Mouse (Mus musculus): ENCODE results near the gene Mob2.

The Mob2 gene

GRCm38 (mm10) chr7:142081736-142082135 lies 20.9 kb upstream of the Mob2 start:
- no peak for ATAC-seq (ENCODE audit: insufficient number of reproducible peaks, low FRiP score, low TSS enrichment)

GRCm38 (mm10) chr7:142080876-142081275 lies 20.0 kb upstream of the Mob2 start:
- ATAC-seq (ENCODE audit: insufficient number of reproducible peaks, low FRiP score, low TSS enrichment), result no peak

GRCm38 (mm10) chr7:142079365-142079764 lies 18.5 kb upstream of the Mob2 start:
- no peak for ATAC-seq (ENCODE audit: insufficient number of reproducible peaks, low FRiP score, low TSS enrichment)

DNA sequence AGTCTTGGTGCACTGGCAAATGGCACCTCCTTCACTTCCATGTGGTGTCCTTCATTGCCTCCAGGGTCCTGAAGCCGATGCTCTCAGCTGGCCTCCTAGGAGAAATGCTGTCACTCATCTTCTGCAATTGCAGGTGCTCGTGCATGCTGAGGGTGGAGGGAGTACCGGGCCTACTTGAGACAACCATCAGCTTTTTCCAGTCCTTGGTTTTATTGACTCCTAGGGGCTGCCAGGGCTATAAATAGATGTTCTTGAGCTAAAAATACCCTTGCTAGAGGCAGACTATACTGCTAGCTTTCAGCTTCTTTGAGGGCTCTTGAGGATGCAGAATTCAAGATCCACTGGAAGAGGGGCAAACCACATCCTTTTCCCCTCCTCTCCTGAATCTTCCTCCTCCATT lies 16.3 kb upstream of the Mob2 start:
- ATAC-seq (ENCODE audit: insufficient number of reproducible peaks, low FRiP score, low TSS enrichment), result no peak

GRCm38 (mm10) chr7:142074146-142074886 lies 13.5 kb upstream of the Mob2 start:
- ATAC-seq (ENCODE audit: insufficient number of reproducible peaks, low FRiP score, low TSS enrichment), result no peak

DNA sequence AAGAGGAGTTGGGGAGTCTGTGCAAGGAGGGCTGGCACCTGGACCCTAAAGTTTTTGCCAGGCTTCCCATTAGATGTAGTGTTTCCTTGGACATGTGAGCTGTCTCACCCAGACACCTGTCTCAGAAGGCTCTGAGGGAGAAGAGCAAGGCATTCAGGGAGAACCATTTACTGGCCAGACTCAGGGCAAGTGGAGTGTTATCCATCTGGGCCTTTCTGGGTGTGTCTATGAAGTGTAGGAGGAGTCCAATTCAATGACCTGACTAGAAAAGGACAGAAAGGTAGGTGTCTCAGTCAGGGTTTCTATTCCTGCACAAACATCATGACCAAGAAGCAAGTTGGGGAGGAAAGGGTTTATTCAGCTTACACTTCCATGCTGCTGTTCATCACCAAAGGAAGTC lies 10.9 kb upstream of the Mob2 start:
- ATAC-seq (ENCODE audit: insufficient number of reproducible peaks, low FRiP score, low TSS enrichment), result no peak

- peak; percentile 49; the same call in 1 of the 2 replicates for ATAC-seq (ENCODE audit: insufficient number of reproducible peaks, low FRiP score, low TSS enrichment)
Observed at GRCm38 (mm10) chr7:142071212-142071578, 10.3 kb upstream of the Mob2 start.

DNA sequence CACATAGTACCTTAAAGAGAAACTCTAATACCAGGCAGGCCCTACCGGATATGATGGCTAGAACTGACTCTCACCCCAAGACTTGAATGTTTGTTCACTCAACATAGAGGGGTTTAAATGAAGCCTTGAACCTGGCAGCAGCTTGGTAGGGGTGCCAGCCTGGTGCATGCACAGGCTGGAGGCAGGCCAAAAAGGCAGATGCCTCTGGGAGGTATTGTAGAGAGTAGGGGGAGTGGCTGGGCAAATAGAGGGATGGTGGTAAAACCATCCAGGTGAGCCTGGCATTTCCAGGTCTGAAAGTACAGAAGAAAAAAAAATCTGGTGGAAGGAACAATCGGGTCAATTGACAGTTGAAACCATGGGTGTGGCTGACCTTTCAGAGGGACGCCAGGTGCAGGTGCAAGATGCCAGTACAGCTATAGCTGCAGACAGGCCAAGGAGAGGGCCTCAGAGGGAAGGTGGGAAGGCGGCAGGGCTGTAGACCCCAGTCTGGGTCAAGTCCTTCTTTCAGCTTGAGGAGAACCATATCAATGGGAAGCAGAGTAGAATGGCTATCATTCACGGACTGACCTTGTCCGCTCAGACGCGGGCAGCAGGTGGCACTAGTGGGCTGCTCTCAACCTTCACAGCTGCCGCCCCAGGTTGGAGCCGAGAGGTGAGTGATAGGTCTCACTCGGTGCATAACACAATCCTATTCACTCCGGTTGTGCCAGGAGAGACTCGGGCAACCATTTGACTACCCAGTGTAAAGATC lies 9.8 kb upstream of the Mob2 start:
- ATAC-seq (ENCODE audit: insufficient number of reproducible peaks, low FRiP score, low TSS enrichment), result peak; percentile 89; the same call in 1 of the 2 replicates

GRCm38 (mm10) chr7:142068429-142068828 lies 7.6 kb upstream of the Mob2 start:
- no peak for ATAC-seq (ENCODE audit: insufficient number of reproducible peaks, low FRiP score, low TSS enrichment)

- 0 out of 2 replicates have a peak, but pooled peaks have one; percentile 10 for ATAC-seq (ENCODE audit: insufficient number of reproducible peaks, low FRiP score, low TSS enrichment)
Observed at GRCm38 (mm10) chr7:142060185-142060930, 507 bp downstream of the Mob2 start.

DNA sequence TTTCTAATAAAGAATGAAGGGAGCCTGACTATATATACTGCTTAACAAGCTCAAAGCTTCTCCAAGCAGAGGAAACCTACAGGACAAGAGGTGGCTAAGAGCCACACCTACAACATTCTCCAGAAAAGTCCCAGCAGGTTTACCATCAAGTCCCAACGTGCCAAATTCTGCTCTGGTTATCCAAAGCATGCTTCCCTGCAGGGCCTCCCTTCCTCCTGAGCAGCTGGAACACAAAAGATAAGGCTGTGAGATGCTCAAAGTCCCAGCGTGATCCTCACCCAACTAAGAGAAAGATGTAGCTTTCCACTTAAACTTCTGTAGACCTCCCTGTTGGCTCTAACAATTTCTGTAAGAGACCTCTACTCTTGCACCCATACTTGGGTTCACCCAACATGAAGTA lies 1.8 kb downstream of the Mob2 start:
- no peak for ATAC-seq (ENCODE audit: insufficient number of reproducible peaks, low FRiP score, low TSS enrichment)

- ATAC-seq (ENCODE audit: insufficient number of reproducible peaks, low FRiP score, low TSS enrichment), result no peak
Observed at GRCm38 (mm10) chr7:142057121-142057520, 3.7 kb downstream of the Mob2 start.

DNA sequence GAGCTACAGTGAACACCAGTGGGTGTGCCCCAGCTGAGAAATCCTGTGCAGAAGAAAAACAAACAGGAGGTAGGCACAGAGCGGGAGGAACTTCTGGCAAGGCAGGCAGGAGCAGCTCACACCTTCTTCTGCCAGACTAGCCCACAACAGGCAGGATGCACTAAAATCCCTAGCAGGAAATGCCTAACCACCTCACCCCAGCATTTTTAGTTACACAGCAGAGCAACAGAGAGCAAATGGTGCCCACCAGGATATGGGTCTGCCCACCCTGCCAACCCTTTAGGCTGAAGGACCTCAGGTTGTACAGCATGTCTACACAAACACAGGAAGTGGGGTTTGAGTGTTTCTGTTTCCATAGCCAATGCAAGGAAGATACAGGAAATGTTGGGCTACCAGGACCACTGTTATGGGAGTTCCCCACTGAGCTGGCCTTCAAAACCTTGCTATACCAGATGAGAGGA lies 4.2 kb downstream of the Mob2 start:
- ATAC-seq (ENCODE audit: insufficient number of reproducible peaks, low FRiP score, low TSS enrichment), result no peak

DNA sequence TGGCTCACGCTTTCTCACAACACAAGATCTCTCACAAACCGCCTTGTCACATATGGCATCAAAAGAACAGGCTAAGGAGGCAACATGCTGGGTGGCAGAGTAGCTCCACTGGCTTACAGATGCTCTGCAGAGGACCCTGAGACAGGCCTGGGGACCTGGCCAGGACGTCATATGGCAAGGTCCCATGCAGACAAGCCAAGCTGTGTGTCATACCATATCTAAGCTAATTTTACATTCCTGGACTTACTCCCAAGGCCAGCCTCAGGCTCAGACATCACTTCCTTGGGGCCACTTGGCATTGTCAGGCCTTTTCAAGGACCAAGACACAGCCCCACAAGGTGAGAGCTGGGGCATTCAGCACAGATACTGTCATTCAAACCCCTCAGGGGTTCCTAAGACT lies 5.4 kb downstream of the Mob2 start:
- no peak for ATAC-seq (ENCODE audit: insufficient number of reproducible peaks, low FRiP score, low TSS enrichment)

GRCm38 (mm10) chr7:142050536-142050935 lies 10.3 kb downstream of the Mob2 start:
- ATAC-seq (ENCODE audit: insufficient number of reproducible peaks, low FRiP score, low TSS enrichment), result no peak

GRCm38 (mm10) chr7:142045932-142046331 lies 14.9 kb downstream of the Mob2 start:
- ATAC-seq (ENCODE audit: insufficient number of reproducible peaks, low FRiP score, low TSS enrichment), result no peak

DNA sequence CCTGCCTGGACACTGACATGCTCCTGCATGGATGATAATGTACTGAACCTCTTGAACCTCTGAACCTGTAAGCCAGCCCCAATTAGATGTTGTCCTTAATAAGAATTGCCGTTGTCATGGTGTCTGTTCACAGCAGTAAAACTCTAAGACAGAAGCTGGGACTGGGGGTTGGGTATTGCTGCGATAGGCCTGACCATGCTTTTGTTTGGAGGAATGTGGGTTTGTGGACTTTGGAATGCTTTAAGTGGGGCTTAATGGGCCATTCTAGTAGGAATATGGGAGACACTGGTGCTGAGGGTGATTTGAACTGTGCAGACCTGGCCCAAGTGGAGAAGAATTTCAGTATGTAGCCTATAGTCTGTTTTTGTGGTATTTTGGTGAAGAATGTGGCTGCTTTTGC lies 15.5 kb downstream of the Mob2 start:
- no peak for ATAC-seq (ENCODE audit: insufficient number of reproducible peaks, low FRiP score, low TSS enrichment)

- ATAC-seq (ENCODE audit: insufficient number of reproducible peaks, low FRiP score, low TSS enrichment), result no peak
Observed at GRCm38 (mm10) chr7:142040756-142041155, 20.1 kb downstream of the Mob2 start.

GRCm38 (mm10) chr7:142037553-142038170 lies 23.2 kb downstream of the Mob2 start:
- peak; percentile 69; the same call in 1 of the 2 replicates for ATAC-seq (ENCODE audit: insufficient number of reproducible peaks, low FRiP score, low TSS enrichment)

- no peak for ATAC-seq (ENCODE audit: insufficient number of reproducible peaks, low FRiP score, low TSS enrichment)
Observed at GRCm38 (mm10) chr7:142035048-142035811, 25.6 kb downstream of the Mob2 start.

Data from cerebellum, adult (tissue).